Mouse (Mus musculus): ENCODE data around the gene Arap1. TPM values are rescaled to one million over a fixed set of nuclear protein-coding genes. Genes with fewer than 3 reads are reported as not detected.

The Arap1 gene
- total RNA-seq, 2 experiments from 2014 or later: 17.9 to 19.9 TPM

- DNase-seq (ENCODE audit: low spot score in 2 of 2): no peak
- intact Hi-C loops (cut with DNase I): no loop called here
Measured at GRCm38 (mm10) chr7:101355551-101356100, 7.8 kb downstream of the Arap1 start.

GRCm38 (mm10) chr7:101356868-101357267 lies 9.0 kb downstream of the Arap1 start:
- intact Hi-C loops (cut with DNase I): no loop called here
- DNase-seq (ENCODE audit: low spot score in 2 of 2): no peak

GRCm38 (mm10) chr7:101360406-101360805 lies 12.5 kb downstream of the Arap1 start:
- no peak for DNase-seq (ENCODE audit: low spot score in 2 of 2)
- intact Hi-C loops (cut with DNase I): no loop called here

GRCm38 (mm10) chr7:101361021-101361420 lies 13.2 kb downstream of the Arap1 start:
- DNase-seq (ENCODE audit: low spot score in 2 of 2): no peak
- intact Hi-C loops (cut with DNase I): no loop called here

- intact Hi-C loops (cut with DNase I): no loop called here
Measured at GRCm38 (mm10) chr7:101361767-101362166, 13.9 kb downstream of the Arap1 start.

GRCm38 (mm10) chr7:101362791-101363191 lies 14.9 kb downstream of the Arap1 start:
- intact Hi-C loops (cut with DNase I): no loop called here
- no peak for DNase-seq (ENCODE audit: low spot score in 2 of 2)

More at GRCm38 (mm10) chr7:101361767-101362166, 13.9 kb downstream of the Arap1 start:
- no peak for DNase-seq (ENCODE audit: low spot score in 2 of 2)

GRCm38 (mm10) chr7:101363914-101364313 lies 16.0 kb downstream of the Arap1 start:
- DNase-seq (ENCODE audit: low spot score in 2 of 2): no peak
- intact Hi-C loops (cut with DNase I): no loop called here

- intact Hi-C loops (cut with DNase I): no loop called here
Measured at GRCm38 (mm10) chr7:101367901-101368852, 20.3 kb downstream of the Arap1 start.

GRCm38 (mm10) chr7:101369666-101370065 lies 21.8 kb downstream of the Arap1 start:
- no peak for DNase-seq (ENCODE audit: low spot score in 2 of 2)
- intact Hi-C loops (cut with DNase I): no loop called here

More at GRCm38 (mm10) chr7:101367901-101368852, 20.3 kb downstream of the Arap1 start:
- DNase-seq (ENCODE audit: low spot score in 2 of 2): no peak

- intact Hi-C loops (cut with DNase I): no loop called here
- DNase-seq (ENCODE audit: low spot score in 2 of 2): no peak
Measured at GRCm38 (mm10) chr7:101373082-101373481, 25.2 kb downstream of the Arap1 start.

GRCm38 (mm10) chr7:101374155-101374554 lies 26.3 kb downstream of the Arap1 start:
- intact Hi-C loops (cut with DNase I): loop anchor here (1.0 kb wide), 2 partner anchors 64 to 313 kb away; no protein-coding TSS in a partner anchor
- DNase-seq (ENCODE audit: low spot score in 2 of 2): peak; percentile 52 to 72

- peak in 1 of 2 experiments; percentile 24 for DNase-seq (ENCODE audit: low spot score in 2 of 2)
- intact Hi-C loops (cut with DNase I): loop anchor here (5.0 kb wide), 1 partner anchor 390 kb away; no protein-coding TSS in a partner anchor
Measured at GRCm38 (mm10) chr7:101376701-101377340, 29.0 kb downstream of the Arap1 start.

GRCm38 (mm10) chr7:101377741-101378262 lies 29.9 kb downstream of the Arap1 start:
- intact Hi-C loops (cut with DNase I): loop anchor here (5.0 kb wide), 1 partner anchor 391 kb away; no protein-coding TSS in a partner anchor
- DNase-seq (ENCODE audit: low spot score in 2 of 2): no peak

- intact Hi-C loops (cut with DNase I): loop anchor here (5.0 kb wide), 1 partner anchor 391 kb away; no protein-coding TSS in a partner anchor
- no peak for DNase-seq (ENCODE audit: low spot score in 2 of 2)
Measured at GRCm38 (mm10) chr7:101378285-101378684, 30.4 kb downstream of the Arap1 start.

- intact Hi-C loops (cut with DNase I): loop anchor here (5.0 kb wide), 1 partner anchor 392 kb away; no protein-coding TSS in a partner anchor
- DNase-seq (ENCODE audit: low spot score in 2 of 2): no peak
Measured at GRCm38 (mm10) chr7:101378796-101379465, 31.1 kb downstream of the Arap1 start.

GRCm38 (mm10) chr7:101379732-101380131 lies 31.9 kb downstream of the Arap1 start:
- intact Hi-C loops (cut with DNase I): loop anchor here (5.0 kb wide), 1 partner anchor 392 kb away; no protein-coding TSS in a partner anchor
- DNase-seq (ENCODE audit: low spot score in 2 of 2): no peak

GRCm38 (mm10) chr7:101381512-101381911 lies 33.6 kb downstream of the Arap1 start:
- no peak for DNase-seq (ENCODE audit: low spot score in 2 of 2)
- intact Hi-C loops (cut with DNase I): no loop called here

GRCm38 (mm10) chr7:101382378-101382777 lies 34.5 kb downstream of the Arap1 start:
- DNase-seq (ENCODE audit: low spot score in 2 of 2): peak in 1 of 2 experiments; percentile 46
- intact Hi-C loops (cut with DNase I): no loop called here

GRCm38 (mm10) chr7:101383756-101384155 lies 35.9 kb downstream of the Arap1 start:
- DNase-seq (ENCODE audit: low spot score in 2 of 2): peak in 1 of 2 experiments; percentile 25
- intact Hi-C loops (cut with DNase I): no loop called here
